Mouse (Mus musculus): ENCODE data around the gene Efl1. TPM values are rescaled to one million over a fixed set of nuclear protein-coding genes. Genes with fewer than 3 reads are reported as not detected.

Efl1 gene
- total and polyA plus RNA-seq, 3 experiments: 12.6 to 15.6 TPM; not detected in 1

DNA sequence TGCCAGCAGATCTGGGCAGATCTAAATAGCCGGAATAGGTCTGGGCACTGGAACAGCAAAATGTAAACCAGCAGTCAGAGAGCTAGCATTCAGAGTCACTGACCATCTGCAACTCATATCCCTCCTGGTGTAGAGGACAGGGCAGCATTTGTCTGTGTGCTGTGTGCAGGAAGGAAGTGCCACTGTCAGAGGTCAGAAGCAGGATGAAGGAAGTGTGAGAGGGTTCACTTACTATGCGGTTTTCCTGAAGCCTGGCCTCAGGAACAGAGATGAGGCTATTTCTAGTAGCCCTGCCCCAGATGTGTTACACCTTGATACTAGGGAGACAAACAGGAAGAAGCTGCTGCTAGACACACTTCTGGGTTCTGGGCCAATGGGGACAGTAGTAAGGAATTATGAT is 100.4 kb downstream of the Efl1 start:
- no peaks in the 10 kb centered on the region for H3K4me1 ChIP-seq (ENCODE audit: control insufficient read depth in 1 of 2, insufficient read depth in 2 of 2, low read length in 2 of 2)
- H3K27ac ChIP-seq (ENCODE audit: control insufficient read depth, low read depth, low read length): no peak overlapping the region
- no peak overlapping the region for H3K4me3 ChIP-seq (ENCODE audit: control insufficient read depth in 1 of 2, insufficient read depth in 1 of 2, low read depth in 2 of 2, low read length in 2 of 2)
- H3K27me3 ChIP-seq (ENCODE audit: control insufficient read depth in 1 of 2, insufficient read depth in 2 of 2, low read length in 2 of 2): no peaks in the 10 kb centered on the region
- no peak for DNase-seq (ENCODE audit: low read depth, low spot score)
- no peaks in the 10 kb centered on the region for H3K9me3 ChIP-seq (replicated peaks; ENCODE audit: insufficient read depth, low read length)
- TF ChIP-seq ZMIZ1 (IDR thresholded peaks at IDR 0.05; ENCODE audit: low read depth, low read length): no peak
- TF ChIP-seq MYC (IDR thresholded peaks at IDR 0.05; ENCODE audit: low read depth, low read length): no peak
- TF ChIP-seq KAT2A (conservative IDR thresholded peaks at IDR 0.05; ENCODE audit: low read depth, low read length): no peak
- TF ChIP-seq USF2 (IDR thresholded peaks at IDR 0.05; ENCODE audit: borderline replicate concordance in 1 of 2, insufficient read depth in 1 of 2, low read depth in 1 of 2, low read length in 2 of 2): no peak
- no peak for TF ChIP-seq POLR2AphosphoS5 (IDR thresholded peaks at IDR 0.05; ENCODE audit: borderline replicate concordance, low read depth, low read length)
- TF ChIP-seq CHD2 (IDR thresholded peaks at IDR 0.05; ENCODE audit: low read length): no peak
- TF ChIP-seq RCOR1 (IDR thresholded peaks at IDR 0.05; ENCODE audit: low read depth, low read length): no peak
- no peak for TF ChIP-seq GATA1 (IDR thresholded peaks at IDR 0.05; ENCODE audit: low read depth, low read length)
- no peaks in the 10 kb centered on the region for H3K79me2 ChIP-seq (ENCODE audit: control insufficient read depth, insufficient read depth, low read length, poor library complexity)
- no peak overlapping the region for H3K9ac ChIP-seq (ENCODE audit: control insufficient read depth, low read depth, low read length, poor library complexity, severe bottlenecking)
- H3K36me3 ChIP-seq (ENCODE audit: control insufficient read depth in 1 of 2, insufficient read depth in 2 of 2, low read length in 2 of 2): peaks cover 0 to 1% of the 10 kb centered on the region in 2 experiments; a peak in 1 of 4 replicates

DNA sequence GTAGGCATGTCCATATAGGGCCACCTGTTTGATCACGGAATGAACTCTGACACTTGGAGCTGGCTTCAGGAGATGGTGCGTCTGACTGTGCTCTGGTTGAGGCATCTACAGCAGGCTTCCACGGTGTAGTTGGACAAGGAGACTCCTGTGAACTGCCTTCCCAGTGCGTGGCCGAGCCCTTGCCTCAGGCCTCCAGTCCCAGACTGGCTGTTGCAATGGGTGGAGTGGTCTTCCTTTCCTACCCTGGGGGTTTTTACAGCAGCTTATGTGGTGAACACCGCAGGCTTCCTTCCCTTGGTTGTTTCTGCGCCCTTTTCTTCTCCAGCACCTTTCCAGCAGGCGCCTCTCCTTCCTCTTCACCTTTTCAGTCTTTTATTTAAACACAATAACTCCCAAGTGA is 100.8 kb downstream of the Efl1 start:
- DNase-seq (ENCODE audit: low read depth, low spot score): no peak
- Histone ChIP-seq H3K27me3 (ENCODE audit: control insufficient read depth in 1 of 2, insufficient read depth in 2 of 2, low read length in 2 of 2) (no peaks in the 10 kb centered on the region), H3K9ac (ENCODE audit: control insufficient read depth, low read depth, low read length, poor library complexity, severe bottlenecking) (no peak overlapping the region), H3K4me1 (ENCODE audit: control insufficient read depth in 1 of 2, insufficient read depth in 2 of 2, low read length in 2 of 2) (no peaks in the 10 kb centered on the region), H3K27ac (ENCODE audit: control insufficient read depth, low read depth, low read length) (no peak overlapping the region), H3K79me2 (ENCODE audit: control insufficient read depth, insufficient read depth, low read length, poor library complexity) (no peaks in the 10 kb centered on the region), H3K9me3 (replicated peaks; ENCODE audit: insufficient read depth, low read length) (no peaks in the 10 kb centered on the region), H3K4me3 (ENCODE audit: control insufficient read depth in 1 of 2, insufficient read depth in 1 of 2, low read depth in 2 of 2, low read length in 2 of 2) (no peak overlapping the region), H3K36me3 (ENCODE audit: control insufficient read depth in 1 of 2, insufficient read depth in 2 of 2, low read length in 2 of 2) (peaks cover 0 to 1% of the 10 kb centered on the region in 2 experiments; a peak in 1 of 4 replicates)
- no peak for TF ChIP-seq RCOR1 (IDR thresholded peaks at IDR 0.05; ENCODE audit: low read depth, low read length)
- no peak for TF ChIP-seq POLR2A (IDR thresholded peaks at IDR 0.05; ENCODE audit: control insufficient read depth in 1 of 2, insufficient read depth in 1 of 2, low read depth in 1 of 2, low read length in 2 of 2, poor library complexity in 1 of 2)
- no peak for TF ChIP-seq TBP (IDR thresholded peaks at IDR 0.05; ENCODE audit: low read depth, low read length)

DNA sequence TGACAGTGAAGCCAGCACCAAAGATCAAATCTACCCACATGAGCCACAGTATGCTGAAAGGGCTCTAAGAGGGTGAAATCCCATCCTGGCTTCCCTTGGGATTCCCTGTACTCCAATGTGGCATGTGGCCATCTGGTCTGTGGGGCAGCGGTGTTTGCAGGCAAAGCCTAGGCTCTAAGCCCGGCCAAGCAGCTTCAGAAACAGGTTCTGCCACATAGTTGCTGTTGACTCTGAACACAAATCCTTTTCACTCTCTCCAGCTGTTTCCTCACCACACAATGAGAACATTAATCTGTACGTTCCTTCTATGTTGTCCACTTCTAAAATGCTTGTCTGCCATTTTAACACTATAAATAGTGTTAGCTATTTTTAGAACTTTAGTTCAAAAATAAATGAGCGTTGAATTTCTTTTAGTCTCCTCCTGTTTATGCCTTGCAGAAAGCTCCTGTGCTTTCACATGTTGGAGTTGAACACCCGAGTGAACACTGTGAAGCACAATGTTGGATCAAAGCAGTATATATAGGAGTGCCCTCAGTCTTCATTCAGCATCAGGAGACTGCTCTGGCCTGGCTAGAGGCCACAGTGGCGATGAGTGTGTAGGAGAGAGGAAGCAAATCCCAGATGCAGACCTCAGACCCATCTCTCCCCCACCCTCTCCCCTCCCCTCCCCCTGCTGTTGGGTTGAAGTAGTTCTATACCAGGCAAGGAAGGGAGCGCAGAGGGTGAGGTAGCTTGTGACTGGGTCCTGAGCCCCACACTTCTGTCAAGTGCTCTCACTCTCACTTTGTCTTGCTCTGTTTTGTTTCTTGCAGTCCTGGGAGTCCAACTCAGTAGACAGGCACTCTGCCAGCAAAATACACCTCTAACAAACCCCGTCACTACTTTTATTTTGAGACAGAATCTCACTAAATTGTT is 104.0 kb downstream of the Efl1 start:
- peaks cover 0 to 1% of the 10 kb centered on the region in 2 experiments; a peak in 1 of 4 replicates for H3K36me3 ChIP-seq (ENCODE audit: control insufficient read depth in 1 of 2, insufficient read depth in 2 of 2, low read length in 2 of 2)
- TF ChIP-seq NELFE (IDR thresholded peaks at IDR 0.05; ENCODE audit: low read depth, low read length) (no peak), SIN3A (IDR thresholded peaks at IDR 0.05; ENCODE audit: low read length) (no peak), ETS1 (IDR thresholded peaks at IDR 0.05; ENCODE audit: low read depth, low read length) (no peak), ZKSCAN1 (IDR thresholded peaks at IDR 0.05; ENCODE audit: low read depth, low read length) (no peak), GABPA (IDR thresholded peaks at IDR 0.05; ENCODE audit: low read depth, low read length) (no peak), POLR2A (IDR thresholded peaks at IDR 0.05; ENCODE audit: control insufficient read depth in 1 of 2, insufficient read depth in 1 of 2, low read depth in 1 of 2, low read length in 2 of 2, poor library complexity in 1 of 2) (no peak), SMC3 (IDR thresholded peaks at IDR 0.05; ENCODE audit: low read depth, low read length) (no peak), TAL1 (IDR thresholded peaks at IDR 0.05; ENCODE audit: low read length) (no peak), TCF12 (IDR thresholded peaks at IDR 0.05; ENCODE audit: low read depth, low read length) (no peak), RAD21 (IDR thresholded peaks at IDR 0.05; ENCODE audit: low read depth, low read length) (no peak), NRF1 (IDR thresholded peaks at IDR 0.05; ENCODE audit: insufficient read depth, low read depth, low read length, poor library complexity, severe bottlenecking) (no peak), MAX (IDR thresholded peaks at IDR 0.05; ENCODE audit: low read length) (no peak), POLR2AphosphoS2 (IDR thresholded peaks at IDR 0.05; ENCODE audit: low read length) (no peak), CHD1 (IDR thresholded peaks at IDR 0.05; ENCODE audit: low read depth, low read length) (no peak)
- no peaks in the 10 kb centered on the region for H3K4me1 ChIP-seq (ENCODE audit: control insufficient read depth in 1 of 2, insufficient read depth in 2 of 2, low read length in 2 of 2)
- no peaks in the 10 kb centered on the region for H3K27me3 ChIP-seq (ENCODE audit: control insufficient read depth in 1 of 2, insufficient read depth in 2 of 2, low read length in 2 of 2)
- DNase-seq (ENCODE audit: low read depth, low spot score): no peak
- no peak overlapping the region for H3K9ac ChIP-seq (ENCODE audit: control insufficient read depth, low read depth, low read length, poor library complexity, severe bottlenecking)
- H3K27ac ChIP-seq (ENCODE audit: control insufficient read depth, low read depth, low read length): no peak overlapping the region
- H3K4me3 ChIP-seq (ENCODE audit: control insufficient read depth in 1 of 2, insufficient read depth in 1 of 2, low read depth in 2 of 2, low read length in 2 of 2): no peak overlapping the region
- no peaks in the 10 kb centered on the region for H3K79me2 ChIP-seq (ENCODE audit: control insufficient read depth, insufficient read depth, low read length, poor library complexity)
- H3K9me3 ChIP-seq (replicated peaks; ENCODE audit: insufficient read depth, low read length): no peaks in the 10 kb centered on the region

All from MEL (cell line).